Mouse (Mus musculus) megakaryocyte, adult 5-6 weeks (primary cell): ENCODE measurements around the gene Gm48552. TPM values are rescaled to one million over a fixed set of nuclear protein-coding genes. Genes with fewer than 3 reads are reported as not detected.

Experiments
- ATAC-seq: 2 replicates; pipeline ENCODE4 v1.8.0; 2016; ENCODE audit warnings: mild to moderate bottlenecking, inconsistent platforms; ENCODE audit not compliant: poor library complexity, severe bottlenecking
- total RNA-seq, 2 experiments: library from RNA; stranded (forward) in 1 of 2; stranded (reverse) in 1 of 2; fragments of 153-499, 151-499 nt in 1 of 2; fragments of 221-1000, 200-1000 nt in 1 of 2; gene quantifications; 2 replicates each; pipeline versions ENCODE4 v1.2.3 to v1.2.4; 2015 to 2017

Gene Gm48552
- total RNA-seq (2015) (not detected in 2 replicates), total RNA-seq (2017) (0.26 and 1.4 TPM in 2 replicates)

DNA sequence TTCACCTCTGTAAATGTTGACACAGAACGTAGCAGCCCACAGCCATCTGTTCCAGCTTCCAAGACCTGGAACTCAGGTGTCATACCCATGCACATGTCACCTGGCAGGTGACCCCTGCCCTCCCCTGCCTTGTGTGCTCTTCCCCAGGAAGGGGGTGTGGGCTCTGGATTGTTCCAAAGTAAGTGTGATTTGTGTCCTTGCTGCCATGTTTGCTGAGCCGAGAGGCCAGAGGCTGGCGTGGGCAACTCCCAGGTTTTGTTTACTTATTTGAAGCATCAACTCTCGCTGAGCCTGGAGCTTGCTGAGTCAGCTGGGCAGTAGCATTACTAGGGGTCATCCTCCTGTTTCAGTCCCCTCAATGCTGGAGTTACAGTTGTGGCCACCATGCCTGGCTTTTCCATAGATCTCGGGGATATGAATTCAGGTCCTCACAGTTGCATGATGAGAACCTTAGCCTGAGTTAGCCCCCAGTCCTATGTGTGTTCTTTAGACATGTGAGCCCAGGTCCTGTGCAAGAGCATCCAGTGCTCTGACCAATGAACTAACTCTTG lies at the start of gene Gm48552:
Gene Gm48552 (plus strand): TSS at position 501 of the 551 bp plus-strand sequence.
- ATAC-seq, result no peak

DNA sequence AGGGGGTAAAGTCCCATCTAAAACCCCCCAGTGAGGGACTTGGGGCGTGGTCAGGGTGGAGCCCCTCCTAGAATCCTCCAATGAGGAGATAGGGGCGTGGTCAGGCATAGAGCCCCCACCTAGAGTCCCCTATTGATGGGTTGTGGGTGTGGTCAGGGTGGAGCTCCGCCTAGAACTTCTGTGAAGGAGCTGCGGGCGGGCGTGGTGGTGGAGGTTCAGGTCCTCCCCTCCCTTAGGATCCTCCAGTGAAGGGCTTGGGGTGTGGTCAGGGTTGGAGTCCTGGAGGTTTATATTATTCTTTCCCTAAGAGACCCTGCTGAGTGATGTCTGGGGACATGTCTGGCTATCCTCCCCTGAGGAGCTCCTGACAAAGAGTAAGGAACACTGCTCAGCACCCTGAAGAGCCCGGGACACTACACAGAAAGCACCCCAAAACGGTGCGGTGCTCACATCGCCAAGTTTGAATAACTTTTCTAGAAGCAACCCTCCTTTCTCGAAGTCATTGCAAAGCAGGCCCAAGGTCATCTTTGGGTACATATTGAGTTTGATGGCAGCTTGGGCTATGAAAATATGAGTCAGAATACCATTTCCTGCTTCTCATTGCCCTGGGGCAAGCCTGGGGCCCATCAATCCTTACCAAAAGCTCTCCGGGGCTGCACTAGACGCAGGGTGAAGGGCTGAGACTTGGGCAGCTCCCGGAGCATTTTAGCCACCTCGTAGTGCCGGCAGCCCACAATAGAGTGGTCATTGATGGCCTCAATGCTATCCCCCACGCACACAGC lies 48.1 kb upstream of the Gm48552 start:
- no peak for ATAC-seq

GRCm38 (mm10) chr10:81341333-81341949 lies 47.4 kb upstream of the Gm48552 start:
- ATAC-seq, result peak; percentile 76

DNA sequence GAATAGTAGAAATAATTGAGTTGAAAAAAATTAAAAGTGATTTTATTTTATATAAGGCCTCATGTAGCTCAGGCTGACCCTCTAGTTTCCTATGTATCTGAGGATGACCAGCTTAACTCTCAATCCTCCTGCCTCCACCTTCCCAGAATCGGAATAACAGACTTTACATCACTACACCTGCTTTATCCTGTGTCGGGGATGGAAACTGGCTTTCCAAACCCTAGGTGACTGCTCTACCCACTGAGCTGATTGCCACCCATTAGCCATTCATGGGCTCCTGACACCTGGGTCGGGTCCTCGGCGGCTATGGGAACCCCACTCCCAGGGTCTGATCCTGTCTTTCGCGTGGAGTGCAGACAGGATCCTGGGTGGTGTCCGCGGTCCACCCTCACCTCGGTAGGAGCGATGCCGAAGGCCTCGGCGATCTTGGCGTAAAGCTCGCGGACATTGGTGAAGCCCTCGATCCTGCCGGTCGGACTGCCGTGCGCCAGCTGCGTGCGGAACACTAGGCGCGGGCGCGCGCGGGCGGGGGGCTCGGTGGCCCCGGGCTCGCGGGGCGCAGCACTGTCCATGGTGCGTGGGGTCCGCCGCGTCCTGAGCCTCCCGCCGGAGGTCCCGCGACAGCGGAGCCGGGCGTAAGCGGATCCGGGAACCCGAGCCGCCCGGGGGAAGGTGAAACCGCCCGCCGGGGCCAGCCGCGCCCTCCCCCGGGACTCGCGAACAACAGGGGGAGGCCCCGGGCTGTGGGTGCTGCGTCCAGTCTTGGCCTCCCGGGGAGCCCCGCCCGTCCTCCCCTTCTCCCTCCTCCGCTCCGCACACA lies 45.9 kb upstream of the Gm48552 start, which contains the start of gene Gipc3:
Gene Gipc3 (minus strand): TSS at position 581 of the 820 bp plus-strand sequence.
- no peak for ATAC-seq

GRCm38 (mm10) chr10:81344421-81345161 lies 44.2 kb upstream of the Gm48552 start:
- ATAC-seq, result no peak

DNA sequence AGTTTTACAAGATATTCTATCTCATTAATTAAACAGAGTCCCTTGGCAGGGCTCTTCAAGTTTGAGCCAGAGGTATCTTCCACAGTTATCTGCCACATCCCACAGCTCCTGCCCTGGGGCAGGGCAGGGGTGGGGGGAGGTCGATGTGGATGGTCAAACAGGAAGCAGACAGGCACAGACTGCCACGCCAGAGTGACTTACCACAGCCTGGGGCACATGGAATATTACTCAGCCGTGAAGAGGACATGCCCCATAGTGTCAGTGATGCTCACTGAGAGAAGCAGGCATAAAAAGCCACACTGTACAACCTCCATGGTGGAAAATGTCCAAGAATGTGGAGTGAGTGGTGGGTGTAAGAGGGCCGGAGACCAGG lies 43.7 kb upstream of the Gm48552 start:
- no peak for ATAC-seq

DNA sequence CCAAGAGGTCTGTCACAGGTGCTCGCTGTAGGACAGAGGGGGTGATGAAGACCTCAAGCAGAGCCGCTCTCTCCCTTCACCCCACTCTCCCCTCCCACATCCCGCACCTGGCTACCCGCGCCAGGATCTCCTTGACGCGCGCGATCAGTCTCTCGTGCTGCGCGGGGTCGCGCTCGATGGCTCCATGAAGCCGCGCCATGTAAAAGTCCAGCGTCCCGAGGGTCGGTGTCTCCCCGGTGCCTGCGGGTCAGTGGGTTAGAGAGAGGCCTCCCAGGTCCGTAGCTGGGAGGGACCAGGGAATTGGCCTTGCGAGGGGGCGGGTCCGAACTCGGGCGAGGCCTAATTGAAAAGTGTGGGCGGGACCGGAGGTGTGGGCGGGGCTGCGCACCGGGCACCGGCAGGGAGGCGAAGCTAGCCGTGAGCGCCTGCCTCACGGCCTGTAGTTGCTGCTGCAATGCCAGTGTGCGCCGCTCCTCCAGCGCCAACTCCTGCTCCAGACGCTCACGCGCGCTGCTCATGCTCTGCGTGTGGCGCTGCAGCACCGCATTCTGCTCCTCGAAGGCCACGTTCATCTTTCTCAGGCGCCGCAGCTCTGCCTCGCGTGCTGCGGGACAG lies 42.2 kb upstream of the Gm48552 start:
- ATAC-seq, result peak; percentile 55

DNA sequence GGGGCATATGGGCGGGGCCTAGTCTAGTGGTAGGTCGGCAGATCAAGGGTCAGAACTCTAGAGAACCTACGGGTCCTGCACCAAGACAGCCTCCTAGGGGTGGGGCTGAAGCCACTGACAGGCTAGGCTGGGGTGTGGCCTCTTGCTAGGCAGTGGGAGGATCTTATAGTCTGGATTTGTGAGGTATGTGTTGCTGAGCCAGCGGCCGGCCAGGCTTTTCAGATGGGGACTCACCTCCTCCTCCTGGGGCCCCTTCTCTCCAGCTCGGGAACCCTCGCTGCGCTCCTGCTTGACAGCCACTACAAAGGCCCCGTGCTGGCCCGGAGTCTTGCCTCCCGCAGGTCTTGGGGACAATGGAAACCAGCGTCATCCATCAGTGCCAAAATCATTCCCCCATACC lies 39.7 kb upstream of the Gm48552 start:
- ATAC-seq, result peak; percentile 20; the same call in 1 of the 2 replicates

DNA sequence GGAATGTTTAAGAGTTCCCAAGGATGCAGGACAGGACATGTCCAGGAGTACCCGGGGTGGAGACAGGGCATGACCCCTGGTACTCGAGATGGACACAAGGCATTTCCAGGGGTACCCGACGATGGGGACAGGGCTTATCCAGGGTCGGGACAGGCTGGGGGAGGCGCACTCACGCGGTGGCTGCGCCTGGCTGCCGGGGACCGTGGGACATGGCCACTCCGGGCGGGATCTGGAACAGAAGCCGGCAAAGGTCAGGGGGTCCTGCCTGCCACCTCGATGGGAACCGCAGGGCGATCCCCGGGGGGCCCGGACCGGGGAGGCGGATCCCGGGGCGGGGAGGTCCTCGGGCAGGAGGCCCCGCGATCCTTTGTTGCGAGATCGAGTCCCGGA lies 38.8 kb upstream of the Gm48552 start:
- ATAC-seq, result no peak

- peak; percentile 89 for ATAC-seq
These were observed 38.3 kb upstream of the Gm48552 start, which contains the start of gene Hmg20b for GRCm38 (mm10) chr10:81350351-81351063. TSS of gene Hmg20b (minus strand) at chr10:81350480.

DNA sequence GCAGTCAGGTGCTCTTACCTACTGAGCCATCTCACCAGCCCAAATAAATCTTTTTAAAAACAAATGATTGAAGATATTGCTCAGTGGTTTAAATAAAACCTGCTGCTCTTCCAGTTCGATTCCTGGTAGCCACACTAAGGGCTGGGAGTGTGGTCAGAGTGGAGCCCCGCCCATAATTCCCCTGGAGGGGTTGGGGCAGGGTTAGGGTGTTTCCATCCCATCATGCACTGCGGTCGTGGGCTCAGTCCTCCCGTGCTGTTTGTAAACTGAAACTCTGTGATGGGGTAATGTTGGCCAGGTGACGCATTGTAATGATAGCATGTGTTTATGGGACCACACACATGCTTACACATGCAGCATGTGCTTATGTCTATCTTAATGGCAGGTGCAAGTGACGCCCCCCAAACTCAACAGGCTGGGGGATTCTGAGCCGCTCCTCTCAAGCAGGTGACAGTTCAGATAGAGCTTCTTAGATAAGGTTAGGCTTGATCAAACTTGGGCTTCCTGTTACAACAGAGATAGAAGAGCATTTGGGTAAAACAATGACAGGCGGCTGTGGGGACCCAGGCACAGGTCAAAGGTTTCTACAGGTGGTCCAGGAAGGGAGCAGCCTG lies 37.0 kb upstream of the Gm48552 start:
- ATAC-seq, result peak; percentile 25

DNA sequence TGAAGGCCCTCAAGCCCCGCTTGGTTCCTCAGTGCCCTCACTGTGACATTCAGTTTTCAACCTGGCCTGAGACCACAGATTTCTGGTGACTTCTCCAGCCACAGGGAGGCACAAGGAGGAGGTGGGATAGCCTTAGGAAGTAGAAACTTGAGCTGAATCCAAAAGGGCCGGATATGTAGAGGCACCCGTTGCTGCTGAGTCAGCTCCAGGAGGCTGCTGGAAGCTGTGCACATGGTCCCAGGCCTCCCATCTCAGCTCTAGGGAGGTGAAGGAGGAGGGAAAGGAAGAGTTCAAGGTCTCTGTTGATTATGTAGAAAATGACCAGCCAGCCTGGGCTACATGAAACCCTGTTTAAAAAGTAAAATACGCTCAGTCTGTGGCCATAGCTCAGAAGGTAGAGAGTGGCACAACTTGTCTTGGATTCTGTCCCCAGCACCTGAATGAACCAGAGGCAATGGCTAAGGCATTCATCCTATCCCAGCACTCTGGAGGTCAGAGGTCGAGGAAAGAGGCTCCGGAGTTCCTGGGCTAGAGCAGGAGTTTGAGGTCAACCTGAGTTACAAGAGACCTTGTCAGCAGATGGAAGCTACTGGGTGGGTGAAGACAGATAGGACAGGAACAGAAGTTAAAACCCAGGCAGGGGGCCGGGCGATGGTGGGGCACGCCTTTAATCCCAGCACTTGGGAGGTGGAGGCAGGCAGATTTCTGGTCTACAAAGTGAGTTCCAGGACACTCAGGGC lies 33.9 kb upstream of the Gm48552 start:
- no peak for ATAC-seq

GRCm38 (mm10) chr10:81355533-81355932 lies 33.3 kb upstream of the Gm48552 start:
- no peak for ATAC-seq

- ATAC-seq, result peak; percentile 67
These were observed 32.3 kb upstream of the Gm48552 start for GRCm38 (mm10) chr10:81356352-81356990.

- ATAC-seq, result peak; percentile 83
These were observed 31.6 kb upstream of the Gm48552 start, which contains the start of gene Mfsd12 for GRCm38 (mm10) chr10:81356991-81357844. TSS of gene Mfsd12 (plus strand) at chr10:81357491.

GRCm38 (mm10) chr10:81358209-81358608 lies 30.6 kb upstream of the Gm48552 start:
- ATAC-seq, result no peak

DNA sequence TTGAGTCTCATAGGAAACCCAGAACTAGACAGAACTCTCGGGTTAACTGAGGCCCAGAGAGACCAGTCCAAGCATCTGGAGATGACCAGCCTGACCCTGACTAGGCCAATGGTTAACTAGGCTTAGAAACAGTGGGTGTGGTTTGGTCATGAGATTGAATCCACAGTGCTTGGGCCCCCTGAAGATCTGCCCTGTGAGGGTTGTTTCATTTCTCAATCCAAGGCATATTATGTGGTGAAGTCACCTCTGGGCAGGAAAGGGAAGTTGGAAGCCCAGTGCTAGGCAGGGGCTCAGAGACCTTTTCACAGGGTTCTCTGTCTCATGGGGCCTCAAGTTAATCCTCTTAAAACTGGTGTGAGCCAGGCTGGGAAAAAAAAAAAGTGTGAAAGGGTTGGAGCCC lies 30.0 kb upstream of the Gm48552 start:
- peak; percentile 54 for ATAC-seq
